Mouse (Mus musculus) thymus, adult 2 months (tissue): ENCODE data around the gene Gnb1l.

Source experiments
- CTCF ChIP-seq: fragments of 200-500 bp; IDR thresholded peaks from 2 replicates; pipeline ENCODE4 v1.5.1; 2012; ENCODE audit warnings: mild to moderate bottlenecking, control low read depth, low read length, moderate library complexity, borderline replicate concordance; ENCODE audit not compliant: control insufficient read depth, poor library complexity, insufficient read depth; ENCODE audit errors: extremely low read depth
- POLR2A ChIP-seq: fragments of 200-500 bp; IDR thresholded peaks from 2 replicates; pipeline ENCODE4 v1.6.1; 2012; ENCODE audit warnings: mild to moderate bottlenecking, low read length, control low read depth, moderate library complexity; ENCODE audit not compliant: control insufficient read depth, poor library complexity, insufficient read depth; ENCODE audit errors: extremely low read depth

DNA sequence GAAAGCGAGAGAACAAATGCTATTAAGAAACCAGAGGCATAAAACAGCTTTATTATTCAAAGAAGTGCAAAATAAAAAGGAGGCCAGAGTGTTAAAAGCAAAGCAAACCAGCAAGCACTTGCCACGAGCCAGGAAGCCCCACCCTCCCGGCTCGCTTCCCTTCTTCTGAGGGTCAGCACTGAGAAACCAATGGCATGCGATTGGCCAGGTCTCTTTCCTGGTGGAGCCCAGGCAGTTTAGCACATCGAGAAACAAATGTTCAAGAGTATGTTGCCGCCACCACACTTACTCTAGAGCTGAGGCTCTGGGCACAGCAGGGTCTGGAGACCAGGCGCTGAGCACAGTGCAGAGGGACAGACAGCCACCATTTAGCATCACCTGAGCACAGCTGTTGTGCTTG, 35.9 kb upstream of the Gnb1l start:
- TF ChIP-seq POLR2A, result no peak
- no peak for TF ChIP-seq CTCF
